In the genomic region with DNA sequence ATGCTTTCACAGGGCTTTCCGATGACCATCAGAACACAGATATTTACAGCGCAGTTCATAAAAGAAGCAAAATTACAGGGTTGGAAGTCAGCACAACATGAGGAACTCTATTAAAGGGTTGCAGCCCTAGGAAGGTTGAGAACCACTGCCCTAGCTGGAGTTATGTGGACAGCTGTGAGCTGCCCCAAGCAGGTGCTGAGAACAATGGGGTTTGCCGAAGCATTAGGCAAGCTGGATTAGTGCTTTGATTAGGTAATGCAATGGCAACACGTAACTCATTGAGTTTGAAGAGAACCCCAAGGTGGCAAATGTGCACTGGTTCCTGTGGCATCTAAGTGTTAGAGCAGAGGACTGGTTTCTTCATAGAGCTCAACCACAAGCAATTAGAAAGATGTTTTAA, we compare ENCODE assay signal across 27 mouse cellular contexts.
"Had no signal": no experiment of that assay in that cellular context is flagged by ENCODE, and none has a peak within 500 bp of the region (broad histone marks: within the 10 kb centered on the region; RNA-seq: fewer than 3 reads in every experiment).

No protein-coding gene starts in this region.

- H3K36me3 ChIP-seq: limb, embryonic 10.5 days; limb, embryonic 12.5 days; limb, embryonic 13.5 days; limb, embryonic 15.5 days; liver, embryonic 12.5 days; liver, embryonic 13.5 days; liver, embryonic 15.5 days; lung, embryonic 15.5 days; midbrain, embryonic 10.5 days; midbrain, embryonic 12.5 days; midbrain, embryonic 15.5 days; neural tube, embryonic 12.5 days had no signal

- H3K27ac ChIP-seq: left cerebral cortex, adult 2 months; limb, embryonic 10.5 days; limb, embryonic 12.5 days; limb, embryonic 13.5 days; limb, embryonic 15.5 days; liver, embryonic 12.5 days; liver, embryonic 13.5 days; liver, embryonic 14.5 days; liver, embryonic 15.5 days; lung, embryonic 15.5 days; macrophage; midbrain, embryonic 10.5 days; midbrain, embryonic 12.5 days; midbrain, embryonic 15.5 days; neural tube, embryonic 12.5 days had no signal

- H3K9ac ChIP-seq: limb, embryonic 12.5 days; limb, embryonic 13.5 days; limb, embryonic 15.5 days; liver, embryonic 12.5 days; liver, embryonic 13.5 days; liver, embryonic 14.5 days; liver, embryonic 15.5 days; liver, postnatal 0 days; lung, embryonic 14.5 days; lung, embryonic 15.5 days; midbrain, embryonic 12.5 days; midbrain, embryonic 15.5 days; neural tube, embryonic 12.5 days had no signal

- H3K4me2 ChIP-seq: limb, embryonic 12.5 days; limb, embryonic 13.5 days; limb, embryonic 15.5 days; liver, embryonic 11.5 days; liver, embryonic 12.5 days; liver, embryonic 13.5 days; liver, embryonic 15.5 days; lung, embryonic 14.5 days; lung, embryonic 15.5 days; midbrain, embryonic 12.5 days; midbrain, embryonic 15.5 days; neural tube, embryonic 12.5 days had no signal

- ATAC-seq: liver, embryonic 12.5 days; liver, postnatal 0 days; midbrain, embryonic 15.5 days; midbrain, embryonic 16.5 days had no signal

- H3K4me1 ChIP-seq: limb, embryonic 10.5 days; limb, embryonic 12.5 days; limb, embryonic 15.5 days; megakaryocyte, embryonic 14.5 days; midbrain, embryonic 15.5 days; neural tube, embryonic 12.5 days had no signal

- DNase-seq: left cerebral cortex, postnatal 4 days; liver; liver, embryonic 13.5 days; liver, postnatal 0 days; lung, adult 2 months; lung, postnatal 10 days; lung, postnatal 14 days; lung, postnatal 4 days; midbrain, embryonic 14.5 days had no signal

- H3K9me3 ChIP-seq: limb, embryonic 10.5 days; limb, embryonic 12.5 days; limb, embryonic 13.5 days; limb, embryonic 15.5 days; liver, embryonic 12.5 days; liver, embryonic 13.5 days; liver, embryonic 15.5 days; lung, embryonic 15.5 days; midbrain, embryonic 10.5 days; midbrain, embryonic 12.5 days; midbrain, embryonic 15.5 days; neural tube, embryonic 12.5 days had no signal

- H3K27me3 ChIP-seq: limb, embryonic 12.5 days; limb, embryonic 13.5 days; limb, embryonic 15.5 days; liver, embryonic 12.5 days; liver, embryonic 13.5 days; liver, embryonic 15.5 days; lung, embryonic 15.5 days; megakaryocyte, embryonic 14.5 days; midbrain, embryonic 12.5 days; midbrain, embryonic 15.5 days; neural tube, embryonic 12.5 days had no signal

- H3K4me3 ChIP-seq: left cerebral cortex, adult 2 months; limb, embryonic 10.5 days; limb, embryonic 12.5 days; limb, embryonic 13.5 days; limb, embryonic 15.5 days; liver, embryonic 12.5 days; liver, embryonic 13.5 days; liver, embryonic 15.5 days; lung, embryonic 15.5 days; megakaryocyte, embryonic 14.5 days; midbrain, embryonic 10.5 days; midbrain, embryonic 12.5 days; midbrain, embryonic 15.5 days; neural tube, embryonic 12.5 days had no signal
